Mouse (Mus musculus) naive thymus-derived CD4-positive, alpha-beta T cell, adult 2 months (primary cell): ENCODE measurements around the gene Kcnk5.

ENCODE experiments used
- DNase-seq: peaks from one replicate; pipeline ENCODE4 v3.0.0-alpha.2; 2011; ENCODE audit warnings: low read depth

The Kcnk5 gene

DNA sequence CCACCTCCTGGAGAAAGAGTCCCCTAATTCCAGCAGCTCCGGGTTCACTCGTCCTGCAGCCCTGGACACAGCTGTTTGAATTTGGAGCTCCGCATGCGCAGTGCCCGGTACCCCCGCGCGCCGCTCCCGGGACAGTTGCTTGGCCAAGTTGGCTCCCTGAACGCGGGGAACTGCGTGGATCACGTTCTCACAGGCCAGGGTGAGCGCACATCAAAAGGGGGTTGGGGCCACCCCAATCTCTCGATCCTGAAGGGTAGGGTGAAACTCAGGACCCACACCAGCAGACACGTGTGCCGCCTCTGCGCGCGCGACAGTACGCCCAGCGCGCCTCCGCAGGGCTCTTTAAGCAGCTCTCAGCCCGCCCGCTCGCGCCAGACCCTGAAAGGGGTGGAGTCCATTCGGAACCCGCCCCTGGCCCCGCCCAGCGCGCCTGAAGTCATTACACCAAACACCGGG lies at the start of gene Kcnk5:
Kcnk5 (minus strand) TSS at position 344 of the 456 bp plus-strand sequence.
- peak; percentile 66 for DNase-seq

DNA sequence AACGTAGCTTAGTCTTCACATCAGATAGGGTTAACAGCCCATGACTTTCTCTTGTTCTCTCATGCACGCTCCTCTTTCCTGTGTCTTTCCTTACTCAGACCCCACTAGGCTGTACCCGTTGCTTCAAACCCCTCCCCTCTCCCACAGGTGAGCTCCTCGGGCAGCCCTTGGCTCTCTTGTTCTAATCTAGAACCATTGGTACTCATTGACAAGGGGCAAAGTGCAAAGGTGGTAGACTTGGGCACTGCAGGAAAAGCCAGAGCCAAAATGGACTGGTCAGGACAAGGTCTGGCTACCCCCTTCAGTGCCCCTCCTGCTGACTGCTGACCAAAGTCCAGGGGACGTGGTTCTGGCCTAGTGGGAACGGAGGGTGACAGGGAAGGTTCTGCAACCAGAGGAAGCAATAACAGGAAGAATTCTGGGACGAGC lies 48.5 kb upstream of the Kcnk5 start:
- DNase-seq, result no peak

DNA sequence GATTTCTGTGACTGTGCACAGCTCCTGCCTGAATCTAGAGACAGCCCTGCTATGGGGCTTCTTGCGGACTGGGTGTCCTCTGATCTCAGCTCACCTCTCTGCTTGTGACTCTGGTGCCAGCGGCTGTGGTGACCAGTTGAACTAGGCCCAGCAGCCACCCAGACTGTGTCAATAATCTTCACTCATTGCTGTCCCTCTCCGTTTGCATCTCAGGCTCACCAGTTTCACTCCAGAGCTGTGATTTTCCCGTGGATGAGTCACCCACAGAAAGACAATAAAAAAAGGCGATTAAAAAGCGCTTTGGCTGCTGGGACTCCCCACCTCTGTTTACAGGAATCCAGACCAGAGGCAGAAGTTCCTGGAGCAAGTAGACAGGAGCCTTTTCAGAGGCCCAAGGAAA lies 47.8 kb upstream of the Kcnk5 start:
- no peak for DNase-seq

DNA sequence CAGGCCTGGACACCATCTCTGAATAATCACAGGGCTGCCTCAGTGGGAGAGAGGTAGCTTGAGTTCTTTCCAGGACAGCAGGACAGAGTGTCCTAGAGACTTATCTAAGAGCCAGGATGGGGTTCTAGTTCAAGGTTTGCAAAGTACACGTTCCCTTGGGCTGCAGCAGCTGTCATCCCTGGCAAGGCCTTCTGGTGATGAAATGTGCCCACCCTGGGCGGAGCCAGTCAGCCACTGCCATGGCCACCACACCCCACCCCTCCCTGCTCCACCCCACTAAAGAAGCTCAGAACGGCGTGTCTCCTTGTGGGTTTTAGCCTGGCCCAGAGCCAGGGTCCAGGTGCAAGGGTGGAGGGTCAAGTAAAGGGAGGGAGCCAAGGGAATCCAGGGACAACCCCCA lies 46.7 kb upstream of the Kcnk5 start:
- DNase-seq, result no peak

DNA sequence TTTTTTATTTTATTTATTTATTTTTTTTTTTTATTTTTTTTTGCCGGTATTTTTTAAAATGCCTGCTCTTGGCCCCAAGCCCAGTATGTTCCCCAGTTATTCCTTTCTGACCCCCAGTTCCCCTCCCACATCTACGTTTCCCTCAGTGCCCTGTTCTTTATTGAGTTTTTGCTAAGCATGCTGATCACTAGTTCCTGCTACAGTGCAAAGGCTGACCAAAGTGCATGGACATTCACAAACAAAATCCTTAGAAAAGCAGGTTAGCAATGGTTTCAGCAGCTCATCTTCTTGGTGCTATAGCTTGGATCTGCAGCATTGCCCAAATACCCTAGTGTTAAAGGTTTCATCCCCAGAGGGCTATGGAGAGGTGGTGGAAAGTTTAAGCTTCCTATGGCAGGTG lies 45.4 kb upstream of the Kcnk5 start:
- DNase-seq, result no peak

DNA sequence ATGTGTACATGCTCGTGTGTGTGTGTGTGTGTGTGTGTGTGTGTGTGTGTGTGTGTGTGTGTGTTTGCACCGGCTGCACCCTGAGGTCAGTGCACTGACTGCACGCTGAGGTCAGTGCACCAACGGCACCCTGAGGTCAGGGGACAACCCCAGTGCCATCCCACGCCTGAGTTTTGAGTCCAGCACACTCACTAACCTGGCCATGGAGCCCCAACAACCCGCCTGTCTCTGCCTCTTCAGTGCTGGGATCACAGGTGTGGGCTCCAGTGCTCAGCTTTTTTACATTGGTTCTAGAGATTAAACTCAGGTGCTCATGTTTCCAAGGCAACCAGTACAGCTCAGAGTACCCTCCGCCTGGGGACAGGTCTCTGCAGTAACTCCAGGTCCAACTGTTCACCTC lies 44.9 kb upstream of the Kcnk5 start:
- no peak for DNase-seq

DNA sequence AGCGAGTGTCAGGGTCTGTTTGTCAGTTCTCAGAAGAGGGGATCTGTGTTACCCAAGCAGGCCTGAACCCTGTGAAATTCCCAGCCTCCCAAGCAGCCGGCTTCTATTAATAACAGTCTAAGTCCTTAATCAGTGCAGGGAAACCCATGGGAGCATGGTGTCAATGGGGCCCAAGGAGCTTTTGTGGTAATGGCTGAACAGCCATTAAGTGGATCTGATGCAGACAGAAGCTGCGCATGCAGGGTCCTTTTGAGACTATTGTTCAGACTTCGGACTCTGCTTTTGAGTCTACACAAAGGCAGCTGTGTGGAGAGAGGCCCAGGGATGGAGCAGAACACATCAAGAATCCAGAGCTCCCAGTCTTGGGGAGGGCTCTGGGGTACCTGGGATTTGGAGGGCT lies 43.9 kb upstream of the Kcnk5 start:
- DNase-seq, result no peak

DNA sequence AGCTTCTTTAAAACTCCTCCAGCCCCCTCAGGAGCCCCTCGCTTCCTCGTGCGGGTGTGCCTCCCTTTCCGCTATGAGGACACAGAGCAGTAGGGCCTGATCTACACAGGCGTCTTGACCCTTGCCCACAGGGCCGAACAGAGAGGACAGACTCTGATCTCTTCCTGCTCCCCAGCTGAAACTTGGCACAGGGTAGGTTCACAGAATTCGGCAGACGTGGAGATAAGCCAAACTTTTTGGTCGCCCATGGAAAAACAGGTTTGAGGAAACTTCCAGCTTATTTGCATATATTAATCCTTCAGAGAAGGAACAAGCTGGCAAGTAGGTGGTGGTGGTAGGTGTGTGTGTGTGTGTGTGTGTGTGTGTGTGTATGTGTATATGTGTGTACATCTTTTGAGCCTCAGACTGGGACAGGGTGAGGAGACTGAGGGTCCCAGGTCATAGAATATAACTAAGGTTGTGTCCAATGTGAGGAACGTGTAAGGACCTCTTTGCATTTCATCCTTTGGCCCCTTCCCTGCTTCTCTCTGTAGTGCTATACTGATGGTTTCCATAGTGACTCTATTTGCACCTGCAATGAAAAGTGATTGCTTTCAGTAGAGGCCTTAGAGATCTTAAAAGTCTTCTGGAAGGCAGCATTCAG lies 43.1 kb upstream of the Kcnk5 start:
- DNase-seq, result no peak

DNA sequence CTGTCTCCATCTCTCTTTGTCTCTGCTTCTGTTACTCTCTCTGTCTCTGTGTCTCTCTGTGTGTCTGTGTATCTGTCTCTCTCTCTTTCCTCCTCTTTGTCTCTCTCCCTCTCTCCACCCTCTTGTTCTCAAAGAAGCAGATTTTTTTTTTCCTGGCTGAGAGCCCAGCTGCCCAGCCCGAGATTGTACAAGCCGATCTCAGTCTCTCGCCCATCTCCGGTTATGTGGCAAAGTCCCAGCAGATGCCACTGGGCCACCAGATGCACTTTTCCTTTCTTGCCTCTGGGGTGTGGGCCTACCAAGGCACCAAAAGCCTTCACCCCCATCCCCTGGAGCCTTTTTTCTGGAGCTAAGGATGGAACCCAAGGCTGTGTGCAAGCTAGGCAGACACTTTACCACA lies 42.6 kb upstream of the Kcnk5 start:
- no peak for DNase-seq

DNA sequence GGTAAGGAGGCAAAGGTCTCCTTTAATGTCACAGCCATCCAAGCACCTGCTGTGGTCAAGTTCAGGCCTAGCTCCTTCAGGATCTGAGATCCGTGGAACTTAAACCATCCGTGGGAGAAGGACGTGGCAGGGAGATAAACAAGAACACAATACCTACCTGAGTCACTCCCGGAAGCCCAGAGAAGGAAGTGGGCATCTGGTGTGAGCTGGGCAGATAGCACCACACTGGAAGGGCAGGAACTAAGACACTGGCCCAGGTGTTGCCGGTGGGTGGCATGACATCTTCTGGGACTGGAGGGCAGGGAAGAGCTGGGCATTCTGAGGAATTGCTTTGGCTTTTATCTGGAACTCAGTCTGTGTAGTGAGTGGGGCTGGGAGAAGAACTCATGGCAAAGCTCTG lies 41.6 kb upstream of the Kcnk5 start:
- DNase-seq, result no peak

DNA sequence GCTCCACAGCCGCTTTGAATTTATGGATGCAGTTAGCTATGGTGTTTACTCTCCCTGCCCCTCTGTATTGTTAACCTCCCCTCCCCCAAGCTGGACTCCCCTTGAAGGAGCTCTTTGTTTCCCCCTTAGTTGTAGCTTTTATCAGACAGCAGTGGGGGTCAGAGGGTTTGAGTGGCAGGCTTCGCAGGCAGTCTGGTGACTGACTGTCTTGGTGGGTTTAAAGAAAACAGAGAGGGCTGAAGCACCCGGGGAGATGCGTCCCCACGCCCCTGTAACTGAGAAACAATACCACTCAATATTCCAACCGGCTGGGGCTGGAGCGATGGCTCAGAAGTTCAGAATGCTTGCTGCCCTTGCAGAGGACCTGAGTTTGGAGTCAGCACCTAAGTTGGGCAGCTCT lies 39.5 kb upstream of the Kcnk5 start:
- no peak for DNase-seq

DNA sequence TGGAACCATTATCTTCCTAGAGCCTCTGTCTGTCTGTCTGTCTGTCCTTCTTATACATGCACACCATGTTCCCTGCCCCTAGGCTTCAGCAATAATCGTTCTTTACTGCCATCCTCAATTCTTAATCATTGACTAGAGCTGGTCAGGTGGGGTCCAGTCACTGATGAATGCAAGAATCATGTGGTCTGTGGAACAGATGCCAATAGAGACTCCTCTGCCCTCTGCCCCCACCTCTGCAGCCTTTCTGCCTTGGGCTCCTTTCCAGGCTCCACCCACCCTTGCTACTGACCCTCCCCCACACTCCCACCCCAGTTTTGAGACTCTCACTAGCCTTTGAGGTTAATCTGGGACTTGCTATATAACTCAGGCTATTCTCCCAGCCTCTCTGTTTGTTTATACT lies 38.2 kb upstream of the Kcnk5 start:
- no peak for DNase-seq

DNA sequence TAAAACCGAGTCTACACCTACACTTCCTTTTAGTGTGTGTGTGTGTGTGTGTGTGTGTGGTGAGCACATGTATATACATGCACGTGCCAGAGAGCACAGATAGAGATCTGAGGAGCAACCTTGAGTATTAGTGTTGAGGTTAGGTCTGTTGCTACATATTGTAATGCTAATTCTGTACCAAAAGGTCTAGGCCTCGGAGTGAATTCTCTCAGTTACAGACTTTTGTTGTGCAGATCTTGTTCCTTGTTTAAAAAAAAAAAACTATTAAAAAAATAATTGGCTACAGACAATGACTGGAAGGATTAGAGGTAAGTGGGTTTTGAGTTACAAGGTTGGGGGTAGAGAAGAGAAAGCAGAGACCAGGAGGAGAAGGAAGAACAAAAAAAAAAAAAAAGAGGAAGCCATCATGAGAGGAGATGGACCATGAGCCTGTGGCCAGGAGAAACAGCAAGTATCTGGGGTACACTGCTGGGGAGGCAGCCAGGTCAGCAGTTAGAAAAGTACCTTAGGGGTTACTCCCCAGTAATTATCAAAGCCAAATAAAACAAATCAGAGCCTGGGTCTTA lies 35.8 kb upstream of the Kcnk5 start:
- DNase-seq, result no peak

DNA sequence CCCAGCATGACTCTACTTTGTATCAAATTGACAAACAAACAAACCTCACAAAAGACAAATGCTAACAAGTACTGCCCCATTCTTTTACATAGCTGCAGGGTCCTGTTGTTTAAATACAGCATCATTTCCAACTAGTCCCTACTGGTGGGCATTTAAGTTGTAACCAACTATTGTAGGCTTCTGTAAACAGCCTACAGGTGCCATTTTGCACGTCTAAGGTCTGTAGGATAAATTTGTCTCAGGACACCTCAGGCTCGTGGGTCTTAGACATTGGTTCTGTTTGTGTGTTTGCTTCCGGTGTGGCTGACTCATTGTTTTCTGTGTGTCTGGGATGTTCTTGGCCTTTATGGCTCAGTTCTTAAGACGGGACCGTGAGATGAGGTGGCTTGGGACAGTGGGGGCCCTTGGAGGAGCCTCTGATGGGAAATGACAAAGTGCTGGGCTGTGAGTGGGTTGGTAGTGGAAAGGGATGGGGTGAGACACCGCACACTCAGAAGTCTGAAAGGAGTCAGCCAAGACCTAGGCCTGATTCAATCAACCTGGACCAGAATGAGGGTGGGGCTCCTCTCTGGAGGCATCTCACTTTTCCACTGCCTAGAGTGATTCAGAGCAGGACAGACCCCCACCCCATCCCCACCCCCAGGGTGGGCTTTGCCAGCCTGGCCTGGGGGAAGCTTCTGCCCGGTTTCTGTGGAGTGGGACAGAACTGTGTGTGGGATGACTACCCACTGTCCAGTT lies 35.1 kb upstream of the Kcnk5 start:
- DNase-seq, result no peak

DNA sequence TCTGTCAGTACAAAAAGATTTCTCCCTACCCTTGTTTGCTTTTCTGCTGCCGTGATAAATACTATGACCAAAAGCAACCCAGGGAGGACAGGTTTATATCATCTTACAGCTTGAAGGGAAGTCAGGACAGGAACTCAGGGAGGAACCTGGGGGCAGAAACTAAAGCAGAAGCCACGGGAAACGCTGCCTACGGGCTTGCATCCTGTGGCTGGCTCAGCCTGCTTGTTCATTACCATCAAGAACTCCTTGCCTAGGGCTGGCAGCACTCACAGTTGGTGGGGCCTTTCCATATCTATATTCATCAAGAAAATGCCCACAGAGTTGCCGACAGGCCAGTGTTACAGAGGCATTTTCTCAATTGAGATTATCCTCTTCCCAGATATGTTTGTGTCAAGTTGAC lies 34.2 kb upstream of the Kcnk5 start:
- DNase-seq, result no peak

DNA sequence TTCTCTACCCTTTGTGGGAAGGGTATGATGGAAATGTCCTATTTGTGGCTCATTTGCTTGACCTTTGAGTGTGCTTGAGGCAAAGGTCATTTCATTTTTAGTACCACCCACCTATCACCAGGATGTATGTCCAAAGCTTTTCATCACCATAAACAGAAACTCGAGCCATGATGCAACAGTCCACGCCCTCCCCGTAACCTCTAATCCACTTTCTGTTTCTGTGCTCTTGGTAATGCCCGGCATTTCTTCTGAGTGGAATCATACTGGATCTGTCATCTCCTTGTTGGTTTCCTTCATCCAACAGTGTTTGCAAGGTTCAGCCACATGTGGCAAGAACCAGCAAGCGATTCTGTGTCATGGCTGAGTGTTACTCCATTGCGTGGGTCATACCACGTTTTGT lies 32.5 kb upstream of the Kcnk5 start:
- DNase-seq, result no peak

DNA sequence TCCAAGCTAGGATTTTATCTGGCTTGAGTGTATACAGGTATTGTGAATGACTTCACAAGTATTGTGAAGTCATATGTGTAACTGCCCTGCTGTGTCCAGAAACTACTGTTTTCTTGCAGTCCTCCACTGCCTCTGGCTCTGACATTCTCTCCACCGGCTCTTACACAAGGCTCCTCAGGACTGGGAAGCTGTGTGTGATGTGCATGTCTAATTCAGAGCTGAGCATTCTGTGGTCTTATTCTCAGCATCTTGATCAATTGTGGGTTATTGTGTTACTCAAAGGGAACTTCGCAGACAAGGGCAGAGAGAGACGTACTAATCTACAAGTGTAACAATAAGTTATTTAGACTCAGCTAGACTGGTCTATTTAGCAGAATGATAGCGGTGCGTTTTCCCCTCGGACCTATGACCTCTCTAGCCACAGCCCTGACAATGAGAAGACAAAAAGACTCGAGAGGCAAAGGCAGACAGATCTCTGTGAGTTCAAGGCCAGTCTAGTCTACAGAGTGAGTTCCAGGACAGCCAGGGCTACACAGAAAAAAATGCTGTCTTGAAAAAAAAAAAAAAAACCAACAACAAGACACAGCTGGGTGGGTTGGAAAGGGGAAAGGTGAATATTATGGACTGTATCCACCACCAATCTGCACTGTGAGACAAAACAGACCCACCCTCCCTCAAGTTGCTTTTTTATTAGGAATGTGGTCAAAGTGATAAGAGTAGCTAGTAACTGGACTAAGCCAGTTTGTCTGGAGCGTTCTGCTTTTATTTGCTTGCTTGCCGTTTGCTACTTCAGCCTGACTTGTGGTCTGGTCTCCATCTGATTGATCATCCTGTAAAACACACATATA lies 30.4 kb upstream of the Kcnk5 start:
- no peak for DNase-seq

DNA sequence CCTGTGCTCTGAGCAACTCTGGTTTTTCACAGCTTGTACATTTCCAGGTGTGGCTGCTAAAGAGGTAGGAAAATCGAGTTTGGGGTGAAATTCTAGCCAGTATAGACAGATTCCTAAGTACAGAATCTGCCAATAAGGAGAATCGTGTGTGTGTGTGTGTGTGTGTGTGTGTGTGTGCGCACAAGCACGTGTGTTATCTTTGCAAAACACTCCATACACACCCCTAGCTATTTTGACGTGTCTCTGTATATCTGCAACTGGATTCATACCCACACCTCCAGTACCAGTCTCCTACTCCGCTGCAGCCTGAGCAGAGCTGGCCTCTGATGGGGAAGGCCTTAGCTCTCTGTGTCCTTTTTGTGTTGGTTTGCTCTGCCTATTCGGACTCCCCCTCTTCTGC lies 28.3 kb upstream of the Kcnk5 start:
- DNase-seq, result no peak

DNA sequence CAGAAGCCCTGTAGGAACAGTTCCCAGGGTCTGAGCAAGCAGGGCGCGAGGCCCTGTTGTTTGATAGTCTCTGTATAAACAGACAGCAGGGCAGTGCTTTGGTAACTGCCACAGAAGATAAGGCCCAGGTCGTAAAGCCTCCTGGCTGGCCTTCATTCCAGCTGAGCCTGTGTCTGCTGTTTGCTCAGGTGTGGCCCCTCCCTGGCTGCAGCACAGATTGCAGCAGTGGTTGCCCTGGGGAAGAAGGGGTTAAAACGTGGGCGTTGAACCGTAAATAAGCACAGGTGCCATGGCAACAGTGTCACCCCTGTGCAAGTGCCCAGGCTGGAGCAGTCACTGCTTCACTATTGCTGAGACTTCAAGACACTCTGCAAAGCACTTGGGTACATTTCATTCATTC lies 26.8 kb upstream of the Kcnk5 start:
- DNase-seq, result no peak

DNA sequence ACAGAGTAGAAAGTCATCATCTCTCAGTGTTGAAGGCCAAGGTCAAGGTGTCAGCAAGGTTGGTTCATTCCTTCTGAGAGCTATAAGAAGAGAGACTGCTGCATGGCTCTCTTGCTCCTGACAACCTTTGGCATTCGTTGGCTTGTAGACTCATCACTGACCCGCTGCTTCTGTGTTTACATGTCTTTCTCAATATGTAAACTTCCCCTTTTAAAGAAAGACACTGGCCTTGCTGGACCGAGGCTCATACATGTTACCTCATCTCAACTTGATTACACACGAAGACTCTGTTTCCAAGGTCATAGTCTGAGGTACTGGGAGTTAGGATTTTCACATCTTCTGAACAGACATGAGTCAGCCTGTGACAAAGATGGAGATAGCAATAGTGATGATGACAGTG lies 24.1 kb upstream of the Kcnk5 start:
- no peak for DNase-seq

DNA sequence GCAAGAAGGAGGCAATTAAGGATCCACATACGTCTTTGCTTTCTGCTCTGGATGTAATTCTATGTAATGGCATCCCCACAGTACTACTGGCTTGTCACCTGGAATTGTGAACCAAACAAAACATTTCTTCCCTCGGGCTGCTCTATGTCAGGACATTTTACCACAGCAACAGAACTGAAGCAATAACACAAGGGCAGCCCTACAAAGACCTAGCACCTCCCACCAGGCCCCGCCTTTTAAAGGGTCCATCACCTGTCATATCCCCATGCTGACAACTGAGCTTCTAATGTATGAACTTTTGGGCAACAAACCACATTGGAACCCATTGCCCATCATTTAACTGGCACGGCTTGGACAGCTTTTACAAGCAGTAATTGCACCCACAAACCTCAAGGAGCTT lies 21.7 kb upstream of the Kcnk5 start:
- no peak for DNase-seq

DNA sequence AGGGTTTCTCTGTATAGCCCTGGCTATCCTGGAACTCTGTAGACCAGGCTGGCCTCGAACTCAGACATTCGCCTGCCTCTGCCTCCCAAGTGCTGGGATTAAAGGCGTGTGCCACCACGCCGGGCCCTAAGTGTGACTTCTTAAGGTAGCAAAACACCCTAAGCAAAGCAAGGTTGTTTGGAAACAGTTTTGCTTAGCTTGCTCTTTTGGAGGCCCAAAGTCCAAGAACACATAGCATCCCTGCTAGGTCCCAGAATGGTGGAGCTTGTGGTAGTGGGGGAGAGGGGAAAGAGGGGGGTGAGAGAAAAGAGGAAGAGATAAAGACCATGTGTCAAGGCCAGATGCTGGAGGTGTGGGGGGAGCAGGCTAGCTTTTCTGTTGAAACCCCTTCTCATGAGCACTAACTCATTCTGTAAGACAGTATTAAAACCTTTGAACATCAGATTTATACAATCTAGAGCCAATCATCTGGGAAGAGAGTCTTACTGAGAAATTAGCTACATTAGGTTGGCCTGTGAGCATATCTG lies 21.1 kb upstream of the Kcnk5 start:
- DNase-seq, result no peak
